Mouse (Mus musculus) midbrain, postnatal 0 days (tissue): Measurements from ENCODE around the gene Sgpl1. TPM values are rescaled to one million over a fixed set of nuclear protein-coding genes. Genes with fewer than 3 reads are reported as not detected.

ENCODE experiments used
- ATAC-seq: fragments of 200-750 bp; cut with Nextera tagmentation; 2 replicates; pipeline ENCODE4 v1.8.0; 2017; ENCODE audit warnings: moderate number of reproducible peaks, mild to moderate bottlenecking, moderate TSS enrichment, moderate library complexity; ENCODE audit not compliant: low FRiP score
- DNase-seq: peaks from one replicate; pipeline ENCODE4 v3.0.0-alpha.2; 2015; ENCODE audit warnings: low spot score
- H3K27ac ChIP-seq: fragments of 300-500 bp; sonication (generic); 2 replicates; pipeline ENCODE4 v1.5.1; 2014; ENCODE audit warnings: low read depth, mild to moderate bottlenecking, low read length, mixed read lengths
- H3K27me3 ChIP-seq: fragments of 300-500 bp; sonication (generic); 2 replicates; pipeline ENCODE4 v1.6.1; 2014; ENCODE audit warnings: low read length, control low read depth, mixed read lengths; ENCODE audit not compliant: insufficient read depth
- H3K36me3 ChIP-seq: fragments of 300-500 bp; sonication (generic); 2 replicates; pipeline ENCODE4 v1.6.1; 2014; ENCODE audit warnings: low read length, control low read depth, mixed read lengths; ENCODE audit not compliant: insufficient read depth
- H3K4me1 ChIP-seq: fragments of 300-500 bp; sonication (generic); 2 replicates; pipeline ENCODE4 v1.6.1; 2014; ENCODE audit warnings: mild to moderate bottlenecking, control low read depth, antibody characterized with exemption, low read length, mixed read lengths; ENCODE audit not compliant: insufficient read depth
- H3K4me2 ChIP-seq: fragments of 300-500 bp; sonication (generic); 2 replicates; pipeline ENCODE4 v1.6.1; 2014; ENCODE audit warnings: low read depth, mild to moderate bottlenecking, low read length, mixed read lengths; ENCODE audit not compliant: poor library complexity, severe bottlenecking
- H3K4me3 ChIP-seq: fragments of 300-500 bp; sonication (generic); 2 replicates; pipeline ENCODE4 v1.5.1; 2014; ENCODE audit warnings: low read depth, mild to moderate bottlenecking, low read length, moderate library complexity
- H3K9ac ChIP-seq: fragments of 300-500 bp; sonication (generic); replicated peaks from 2 replicates; pipeline ENCODE4 v1.6.1; 2014; ENCODE audit warnings: mild to moderate bottlenecking, low read length, moderate library complexity, mixed read lengths; ENCODE audit not compliant: poor library complexity, severe bottlenecking
- H3K9me3 ChIP-seq: fragments of 300-500 bp; sonication (generic); 2 replicates; pipeline ENCODE4 v1.6.1; 2016; ENCODE audit warnings: low read length, control low read depth
- CTCF ChIP-seq: IDR thresholded peaks from 2 replicates; pipeline ENCODE4 v1.5.1; 2016; ENCODE audit warnings: antibody characterized with exemption, mild to moderate bottlenecking
- WGBS: fragments of 180-500 bp; shearing (Covaris S2); extraction: QIAGEN DNeasy Blood & Tissue Kit; methylation state at CpG from one replicate; pipeline ENCODE4 v1.1.7; 2014; 5-methylcytosine and 5-hydroxymethylcytosine counted together
- polyA plus RNA-seq: library from polyadenylated mRNA; unstranded; fragments of >200 nt; fragmentation: Nextera tagmentation; extraction: Ambion mirVana; gene quantifications from 2 replicates; pipeline ENCODE4 v1.2.1, GENCODE M21; 2015
- total RNA-seq: library from RNA; depleted of rRNA; stranded (reverse); fragments of >200 nt; gene quantifications from 2 replicates; pipeline ENCODE4 v1.2.3, GENCODE M21; 2014

Gene Sgpl1
- total and polyA plus RNA-seq, 2 experiments from 2014 or later: 30.5 to 51.8 TPM

DNA sequence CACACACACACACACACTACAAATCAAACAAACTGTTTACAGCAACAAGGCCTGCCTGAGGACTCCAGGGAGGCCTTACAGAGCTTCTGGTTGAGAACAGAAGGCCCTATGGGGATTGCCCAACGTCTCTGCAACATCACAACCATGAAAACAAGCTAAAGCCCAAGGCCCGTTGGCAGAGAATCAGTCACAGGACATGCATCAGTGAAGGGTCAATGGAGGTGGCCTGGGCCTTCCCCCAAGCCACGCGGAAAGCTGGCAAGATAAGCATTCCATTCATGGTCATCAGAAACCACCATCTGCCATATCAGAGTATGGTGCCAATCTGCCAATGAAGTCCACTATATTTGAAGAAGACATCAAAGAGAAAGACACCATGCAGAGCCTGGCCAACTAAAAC, 13.2 kb upstream of the Sgpl1 start:
- Histone ChIP-seq H3K9ac (no peak overlapping the region), H3K4me2 (no peak overlapping the region), H3K9me3 (no peaks in the 10 kb centered on the region), H3K4me3 (no peak overlapping the region), H3K36me3 (no peaks in the 10 kb centered on the region), H3K4me1 (no peaks in the 10 kb centered on the region), H3K27me3 (no peaks in the 10 kb centered on the region), H3K27ac (no peak overlapping the region)
- DNase-seq (no peak), ATAC-seq (no peak)
- 68% methylated on average over 4 of the region's 4 CpGs for WGBS
- no peak for TF ChIP-seq CTCF

DNA sequence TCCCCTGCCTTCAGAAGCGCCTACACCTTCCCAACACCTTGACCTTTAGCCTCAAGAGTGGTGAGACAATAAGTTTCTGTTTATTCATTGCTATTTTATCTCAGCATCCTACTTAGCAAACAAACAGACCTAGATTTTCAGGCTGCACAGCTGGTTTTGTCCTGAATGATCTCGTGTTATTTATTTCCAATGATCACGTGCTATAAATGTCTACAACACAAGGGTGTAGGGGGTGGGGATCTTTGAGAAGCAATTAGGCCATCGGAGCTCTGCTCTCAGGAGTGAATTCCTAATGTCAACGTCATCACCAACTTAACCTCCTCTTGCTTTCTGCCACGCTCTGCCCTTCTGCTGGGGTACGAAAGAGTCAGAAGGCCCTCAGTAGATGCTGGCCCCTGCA, 12.6 kb upstream of the Sgpl1 start:
- no peak for TF ChIP-seq CTCF
- no peaks in the 10 kb centered on the region for H3K36me3 ChIP-seq
- no peak overlapping the region for H3K27ac ChIP-seq
- ATAC-seq (no peak), DNase-seq (no peak)
- WGBS: 85% methylated on average over 7 of the region's 7 CpGs
- H3K4me3 ChIP-seq: no peak overlapping the region
- no peaks in the 10 kb centered on the region for H3K4me1 ChIP-seq
- no peaks in the 10 kb centered on the region for H3K9me3 ChIP-seq
- no peak overlapping the region for H3K9ac ChIP-seq
- no peak overlapping the region for H3K4me2 ChIP-seq
- no peaks in the 10 kb centered on the region for H3K27me3 ChIP-seq

DNA sequence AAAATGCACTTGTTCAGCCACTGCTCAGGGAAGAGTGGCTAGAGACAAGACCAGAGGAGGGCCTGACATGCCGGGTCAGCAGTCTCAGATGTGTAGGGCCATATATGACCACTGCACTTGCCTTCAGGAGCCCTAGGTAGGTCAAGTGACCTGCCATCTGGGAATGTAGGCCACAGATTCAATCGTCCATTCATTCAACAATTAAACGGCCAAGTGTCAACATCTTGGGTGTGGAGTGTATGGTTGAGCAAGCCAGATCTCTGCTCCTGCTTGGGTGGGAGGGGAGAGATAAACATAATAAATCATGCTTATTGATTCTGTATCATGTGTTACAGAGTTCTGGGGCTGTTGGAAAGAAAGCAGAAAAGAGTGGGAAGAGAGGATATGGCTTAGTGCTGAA, 11.1 kb upstream of the Sgpl1 start:
- DNase-seq: no peak
- no peak for ATAC-seq
- TF ChIP-seq CTCF: no peak
- no peaks in the 10 kb centered on the region for H3K36me3 ChIP-seq
- no peaks in the 10 kb centered on the region for H3K9me3 ChIP-seq
- no peak overlapping the region for H3K27ac ChIP-seq
- no peak overlapping the region for H3K4me2 ChIP-seq
- 83% methylated on average over 3 of the region's 3 CpGs for WGBS
- no peak overlapping the region for H3K9ac ChIP-seq
- no peaks in the 10 kb centered on the region for H3K27me3 ChIP-seq
- no peaks in the 10 kb centered on the region for H3K4me1 ChIP-seq
- H3K4me3 ChIP-seq: no peak overlapping the region

DNA sequence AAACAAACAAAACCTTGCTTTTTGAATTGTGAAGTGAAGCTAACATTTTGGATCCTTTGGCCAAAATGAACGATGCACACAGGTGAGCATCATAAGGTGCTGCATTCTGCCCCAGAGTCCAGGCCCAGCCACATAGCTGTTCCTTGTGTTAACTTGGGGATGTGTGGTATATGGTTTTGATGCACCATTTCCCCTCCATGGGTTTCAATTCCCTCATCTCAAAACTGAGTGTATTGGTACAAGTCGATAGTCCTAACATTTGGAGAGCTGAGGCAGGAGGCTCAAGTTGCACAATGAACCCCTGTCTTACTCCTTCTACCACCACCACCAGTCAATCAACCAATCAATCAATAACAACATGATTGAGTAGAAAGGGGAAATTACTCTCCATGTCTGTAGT, 8.9 kb upstream of the Sgpl1 start:
- Histone ChIP-seq H3K4me1 (no peaks in the 10 kb centered on the region), H3K27ac (no peak overlapping the region), H3K36me3 (no peaks in the 10 kb centered on the region), H3K9ac (no peak overlapping the region), H3K4me3 (no peak overlapping the region), H3K27me3 (no peaks in the 10 kb centered on the region), H3K4me2 (no peak overlapping the region), H3K9me3 (no peaks in the 10 kb centered on the region)
- DNase-seq: no peak
- 91% methylated on average over 2 of the region's 2 CpGs for WGBS
- ATAC-seq: no peak
- no peak for TF ChIP-seq CTCF

DNA sequence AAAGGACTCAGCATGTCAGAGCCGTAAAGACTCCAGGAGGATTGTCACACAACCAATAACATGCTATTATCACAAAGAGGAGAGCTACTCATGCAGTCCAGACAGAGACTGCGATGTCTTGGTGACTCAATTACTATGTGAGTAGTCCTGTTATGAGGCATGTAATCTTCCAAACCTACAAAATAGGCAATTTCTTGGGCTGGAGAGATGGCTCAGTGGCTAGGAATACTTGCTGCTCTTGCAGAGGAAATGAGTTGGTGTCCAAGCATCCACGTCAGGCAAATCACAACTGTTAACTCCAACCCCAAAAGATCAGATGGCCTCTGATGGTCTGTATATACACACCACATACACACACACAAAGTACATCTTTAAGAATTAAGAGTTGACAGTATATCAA, 8.1 kb upstream of the Sgpl1 start:
- TF ChIP-seq CTCF: no peak
- DNase-seq: no peak
- Histone ChIP-seq H3K9me3 (no peaks in the 10 kb centered on the region), H3K4me3 (no peak overlapping the region), H3K27ac (no peak overlapping the region), H3K36me3 (no peaks in the 10 kb centered on the region), H3K4me1 (no peaks in the 10 kb centered on the region), H3K27me3 (no peaks in the 10 kb centered on the region), H3K9ac (no peak overlapping the region), H3K4me2 (no peak overlapping the region)
- WGBS: 78% methylated on average over 3 of the region's 3 CpGs
- no peak for ATAC-seq

DNA sequence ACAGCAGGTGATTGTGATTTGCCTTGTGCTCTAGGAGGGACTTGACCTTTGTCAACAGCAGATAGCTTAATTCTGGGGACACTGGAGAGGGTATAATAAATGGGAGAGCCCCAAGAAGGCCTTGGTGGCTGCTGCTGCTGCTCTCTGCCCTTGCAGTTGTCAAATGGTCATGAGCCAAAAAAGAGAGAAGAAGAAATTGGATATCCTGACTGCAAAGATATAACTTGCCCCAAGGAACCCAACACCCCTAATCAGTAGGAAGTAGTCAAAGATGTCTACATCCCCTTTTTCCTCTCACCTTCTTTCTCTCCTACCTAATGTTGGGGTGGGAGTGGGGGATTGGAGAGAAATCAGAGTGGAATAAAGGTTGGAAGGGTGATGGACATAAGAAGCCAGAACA, 4.6 kb upstream of the Sgpl1 start:
- Histone ChIP-seq H3K9ac (no peak overlapping the region), H3K36me3 (no peaks in the 10 kb centered on the region), H3K4me1 (no peaks in the 10 kb centered on the region), H3K27ac (no peak overlapping the region), H3K9me3 (no peaks in the 10 kb centered on the region), H3K4me3 (no peak overlapping the region), H3K4me2 (no peak overlapping the region), H3K27me3 (no peaks in the 10 kb centered on the region)
- ATAC-seq (no peak), DNase-seq (no peak)
- no peak for TF ChIP-seq CTCF

DNA sequence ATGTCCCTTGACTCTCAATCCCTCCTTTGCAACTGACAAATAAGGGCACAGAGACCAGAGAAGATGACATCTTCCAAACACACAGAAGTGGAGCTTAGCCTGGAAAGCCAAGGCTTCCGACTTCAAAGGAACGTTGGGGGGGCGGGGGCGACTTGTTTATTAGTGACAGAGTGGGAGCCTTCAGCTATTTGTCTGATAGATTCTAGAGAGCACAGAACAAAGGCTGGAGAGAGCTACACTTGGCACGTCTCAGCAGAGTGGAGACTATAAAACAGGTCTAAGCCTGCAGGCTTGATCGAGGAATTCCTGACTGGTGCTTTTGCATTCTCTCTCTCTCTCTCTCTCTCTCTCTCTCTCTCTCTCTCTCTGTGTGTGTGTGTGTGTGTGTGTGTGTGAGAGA, 3.1 kb upstream of the Sgpl1 start:
- WGBS: 55% methylated on average over 6 of the region's 6 CpGs
- no peak for TF ChIP-seq CTCF
- no peak for ATAC-seq

More for the DNA sequence above, 3.1 kb upstream of the Sgpl1 start:
- Histone ChIP-seq H3K4me3 (no peak overlapping the region), H3K27ac (no peak overlapping the region), H3K9me3 (no peaks in the 10 kb centered on the region), H3K4me1 (no peaks in the 10 kb centered on the region), H3K4me2 (no peak overlapping the region), H3K36me3 (no peaks in the 10 kb centered on the region), H3K27me3 (no peaks in the 10 kb centered on the region), H3K9ac (no peak overlapping the region)
- no peak for DNase-seq
